Mouse (Mus musculus) heart, adult 2 months (tissue): Measurements from ENCODE around the gene Wnt5b.

Experiments
- CTCF ChIP-seq: fragments of 200-600 bp; IDR thresholded peaks from 2 replicates; pipeline ENCODE4 v1.8.1; 2022; ENCODE audit warnings: antibody characterized with exemption, mild to moderate bottlenecking, moderate library complexity
- POLR2A ChIP-seq: fragments of 200-500 bp; IDR thresholded peaks from 2 replicates; pipeline ENCODE4 v1.6.1; 2011; ENCODE audit warnings: mild to moderate bottlenecking, low read depth, low read length, control low read depth; ENCODE audit not compliant: insufficient read depth

DNA sequence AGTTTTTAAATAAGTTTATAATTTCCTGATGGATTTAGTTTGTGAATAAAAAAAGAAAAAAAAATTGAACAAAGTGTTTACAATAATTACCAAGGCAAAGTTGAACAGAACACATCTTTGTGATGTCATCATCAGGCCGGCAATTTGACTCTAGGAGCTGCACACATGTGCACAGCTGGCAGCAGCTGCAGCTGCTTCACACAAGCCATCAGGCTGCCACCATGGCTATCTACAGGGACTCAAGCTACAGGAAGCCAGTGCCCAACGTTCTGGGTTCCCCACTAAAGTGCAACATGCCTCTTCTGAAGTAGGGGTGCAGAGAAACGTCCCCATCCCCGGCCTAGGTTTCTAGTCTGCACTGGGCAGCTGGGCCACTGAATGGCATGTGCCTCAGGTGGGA, 26.6 kb upstream of the Wnt5b start:
- TF ChIP-seq CTCF (no peak), POLR2A (no peak)
